8 mouse cellular contexts compared by ENCODE assay signal in the genomic region with DNA sequence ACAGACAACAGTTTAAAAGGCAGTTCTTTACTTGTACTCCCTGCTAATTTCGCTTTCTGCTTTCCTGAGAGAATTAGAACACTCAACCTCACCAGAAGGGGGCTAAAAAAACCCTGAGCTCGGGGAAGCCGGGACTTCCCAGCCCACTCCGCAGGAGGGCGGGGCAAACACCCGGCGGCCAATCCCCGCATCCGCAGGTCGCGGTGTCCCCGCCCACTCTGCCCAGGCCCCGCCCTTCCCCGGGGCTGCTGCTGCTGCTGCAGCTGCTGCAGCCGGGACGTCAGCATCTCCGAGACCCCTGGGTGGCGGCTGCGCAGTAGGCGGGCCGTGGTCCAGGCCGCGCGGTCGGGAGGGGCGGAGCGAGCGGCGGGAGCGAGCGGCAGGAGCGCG. TPM values are rescaled to one million over a fixed set of nuclear protein-coding genes. Genes with fewer than 3 reads are reported as not detected.
DNase-seq lines count a peak whose midpoint lies in the region; ATAC-seq and TF ChIP-seq lines count a peak whose summit lies in the region.

No protein-coding gene starts in this region.

- peak overlapping the region; percentile 24 for H3K4me2 ChIP-seq in forebrain, embryonic 11.5 days (ENCODE audit: low read depth, low read length, severe bottlenecking)
- H3K4me2 ChIP-seq in heart, postnatal 0 days (ENCODE audit: low read depth, low read length) = peak overlapping the region; percentile 75
- H3K4me2 ChIP-seq in liver, embryonic 16.5 days (ENCODE audit: low read depth, low read length) = peak overlapping the region; percentile 69
- H3K4me2 ChIP-seq in neural tube, embryonic 13.5 days = peak overlapping the region; percentile 66

- H3K4me3 ChIP-seq in forebrain, embryonic 11.5 days (ENCODE audit: low read depth, low read length) = peak overlapping the region; percentile 81
- peak overlapping the region; percentile 98 for H3K4me3 ChIP-seq in heart, postnatal 0 days (ENCODE audit: low read depth, low read length)
- peak overlapping the region; percentile 95 for H3K4me3 ChIP-seq in liver, embryonic 16.5 days (ENCODE audit: low read depth, low read length)
- peak overlapping the region; percentile 80 for H3K4me3 ChIP-seq in neural tube, embryonic 13.5 days
- peak overlapping the region; percentile 97 for H3K4me3 ChIP-seq in testis, adult 2 months (ENCODE audit: control insufficient read depth, low read depth, low read length)

- TF ChIP-seq POLR2A in testis, adult 2 months (IDR thresholded peaks at IDR 0.05; ENCODE audit: control insufficient read depth, low read depth, low read length) = peak; percentile 26; the same call in 1 of the 2 replicates

- no peaks in the 10 kb centered on the region for H3K27me3 ChIP-seq in forebrain, embryonic 11.5 days (ENCODE audit: control insufficient read depth, insufficient read depth, low read length)
- no peaks in the 10 kb centered on the region for H3K27me3 ChIP-seq in heart, postnatal 0 days (ENCODE audit: control insufficient read depth, insufficient read depth, low read length)
- H3K27me3 ChIP-seq in liver, embryonic 16.5 days (ENCODE audit: control insufficient read depth, insufficient read depth, low read depth, low read length) = no peaks in the 10 kb centered on the region
- no peaks in the 10 kb centered on the region for H3K27me3 ChIP-seq in neural tube, embryonic 13.5 days
- H3K27me3 ChIP-seq in testis, adult 2 months (ENCODE audit: control insufficient read depth, insufficient read depth, low read length) = no peaks in the 10 kb centered on the region

- TF ChIP-seq EP300 in heart, postnatal 0 days (IDR thresholded peaks at IDR 0.05; ENCODE audit: low read depth) = no peak

- peak; percentile 99 for DNase-seq in CD8-positive naive resting alpha-beta T cell, adult 2 months (ENCODE audit: low read depth in 2 of 2, low spot score in 2 of 2)
- DNase-seq in c-Kit-positive CD71-negative TER-119-negative erythroid progenitor cells, embryonic 14.5 days (ENCODE audit: low read depth) = peak; percentile 89
- DNase-seq in forebrain, embryonic 11.5 days (ENCODE audit: low spot score) = peak; percentile 99
- DNase-seq in heart, postnatal 0 days (ENCODE audit: low spot score) = peak; percentile 94
- peak; percentile 99 to 100 for DNase-seq in kidney, postnatal 4 days

- TF ChIP-seq CTCF in heart, postnatal 0 days (IDR thresholded peaks at IDR 0.05; ENCODE audit: low read depth) = peak; percentile 52
- TF ChIP-seq CTCF in testis, adult 2 months (IDR thresholded peaks at IDR 0.05; ENCODE audit: control insufficient read depth, insufficient read depth, insufficient replicate concordance, low read depth, low read length) = no peak

- H3K9ac ChIP-seq in forebrain, embryonic 11.5 days (ENCODE audit: low read length) = peak overlapping the region; percentile 84
- peak overlapping the region; percentile 98 for H3K9ac ChIP-seq in heart, postnatal 0 days (replicated peaks; ENCODE audit: low read depth, low read length)
- H3K9ac ChIP-seq in liver, embryonic 16.5 days (ENCODE audit: low read depth, low read length) = peak overlapping the region; percentile 99
- peak overlapping the region; percentile 91 for H3K9ac ChIP-seq in neural tube, embryonic 13.5 days

- peaks cover 4% of the 10 kb centered on the region; the same call in 1 of the 2 replicates for H3K4me1 ChIP-seq in forebrain, embryonic 11.5 days (replicated peaks; ENCODE audit: control insufficient read depth, insufficient read depth, low read length)
- peaks cover 29% of the 10 kb centered on the region for H3K4me1 ChIP-seq in heart, postnatal 0 days (ENCODE audit: control insufficient read depth, insufficient read depth)
- peaks cover 26% of the 10 kb centered on the region for H3K4me1 ChIP-seq in liver, embryonic 16.5 days (ENCODE audit: control insufficient read depth, low read depth, low read length)
- peaks cover 29% of the 10 kb centered on the region for H3K4me1 ChIP-seq in neural tube, embryonic 13.5 days (replicated peaks)
- H3K4me1 ChIP-seq in testis, adult 2 months (ENCODE audit: control insufficient read depth, insufficient read depth, low read length) = peaks cover 10% of the 10 kb centered on the region; the same call in 1 of the 2 replicates

- H3K27ac ChIP-seq in forebrain, embryonic 11.5 days (ENCODE audit: low read depth, low read length) = no peak overlapping the region
- H3K27ac ChIP-seq in heart, postnatal 0 days (ENCODE audit: low read depth) = peak overlapping the region; percentile 98
- H3K27ac ChIP-seq in liver, embryonic 16.5 days (ENCODE audit: low read length) = peak overlapping the region; percentile 96
- peak overlapping the region; percentile 95 for H3K27ac ChIP-seq in neural tube, embryonic 13.5 days (replicated peaks)
- no peak overlapping the region; the same call in 1 of the 2 replicates for H3K27ac ChIP-seq in testis, adult 2 months (ENCODE audit: control insufficient read depth, insufficient read depth, low read depth, low read length)

- under 1% methylated on average over 33 of the region's 33 CpGs for WGBS in forebrain, embryonic 11.5 days
- under 1% methylated on average over 24 of the region's 33 CpGs for WGBS in heart, postnatal 0 days
- WGBS in liver, embryonic 16.5 days (ENCODE audit: insufficient replicate concordance) = under 1% methylated on average over 33 of the region's 33 CpGs
- WGBS in neural tube, embryonic 13.5 days = under 1% methylated on average over 23 of the region's 33 CpGs

- no peaks in the 10 kb centered on the region for H3K9me3 ChIP-seq in forebrain, embryonic 11.5 days (ENCODE audit: control insufficient read depth, low read length)
- no peaks in the 10 kb centered on the region for H3K9me3 ChIP-seq in heart, postnatal 0 days (replicated peaks; ENCODE audit: control insufficient read depth, low read length)
- H3K9me3 ChIP-seq in liver, embryonic 16.5 days (replicated peaks; ENCODE audit: control insufficient read depth, low read length) = no peaks in the 10 kb centered on the region
- H3K9me3 ChIP-seq in neural tube, embryonic 13.5 days = no peaks in the 10 kb centered on the region

- peak; percentile 99 for ATAC-seq in forebrain, embryonic 11.5 days (replicated peaks; ENCODE audit: low FRiP score)
- ATAC-seq in heart, postnatal 0 days (ENCODE audit: insufficient read depth, low read depth) = peak; percentile 99
- peak; percentile 94 for ATAC-seq in liver, embryonic 16.5 days (ENCODE audit: low read depth)
- ATAC-seq in neural tube, embryonic 13.5 days (ENCODE audit: low read depth) = peak; percentile 100

- H3K36me3 ChIP-seq in forebrain, embryonic 11.5 days (ENCODE audit: control insufficient read depth, insufficient read depth, low read length) = no peaks in the 10 kb centered on the region
- no peaks in the 10 kb centered on the region for H3K36me3 ChIP-seq in heart, postnatal 0 days (replicated peaks; ENCODE audit: control insufficient read depth, insufficient read depth, low read length)
- no peaks in the 10 kb centered on the region for H3K36me3 ChIP-seq in liver, embryonic 16.5 days (ENCODE audit: control insufficient read depth, insufficient read depth)
- no peaks in the 10 kb centered on the region for H3K36me3 ChIP-seq in neural tube, embryonic 13.5 days
- no peaks in the 10 kb centered on the region for H3K36me3 ChIP-seq in testis, adult 2 months (ENCODE audit: control insufficient read depth, insufficient read depth, low read length)

RNA-seq across cellular contexts. Expression of a gene that starts 0.2 kb away (rescaled TPM):
- polyA plus RNA-seq in forebrain, embryonic 11.5 days (2014; fragmentation: Nextera tagmentation; extraction: Ambion mirVana) = 2.7 and 2.8 TPM in 2 replicates
- 17.0 and 22.3 TPM in 2 replicates for total RNA-seq in heart, postnatal 0 days (2014; rRNA removed; ENCODE audit: low replicate concordance)
- polyA plus RNA-seq in heart, postnatal 0 days (2015; fragmentation: Nextera tagmentation; extraction: Ambion mirVana) = 2.3 and 2.4 TPM in 2 replicates
- polyA plus RNA-seq in liver, embryonic 16.5 days (2015; fragmentation: Nextera tagmentation; extraction: Ambion mirVana) = 3.4 and 3.7 TPM in 2 replicates
- polyA plus RNA-seq in neural tube, embryonic 13.5 days (2015; fragmentation: Nextera tagmentation; extraction: Ambion mirVana) = 1.8 TPM in 2 replicates
- 1.9 and 2.1 TPM in 2 replicates for polyA plus RNA-seq in testis, adult 2 months (2012; rRNA removed)

Comparison
In these comparisons a context has a peak if more than half of its experiments do, and no peak if none do; other contexts are left out.
1. H3K27ac ChIP-seq: peak in heart, postnatal 0 days (single experiment), liver, embryonic 16.5 days (single experiment) and neural tube, embryonic 13.5 days (single experiment); none in forebrain, embryonic 11.5 days (single experiment) and testis, adult 2 months (single experiment).
2. H3K4me2 ChIP-seq: peak in every context shown above with its lines; median percentile 75 in heart, postnatal 0 days; 69 in liver, embryonic 16.5 days; 66 in neural tube, embryonic 13.5 days; 24 in forebrain, embryonic 11.5 days.
3. Peak in every context shown above with its lines, with median percentiles within 50 percentile points of each other: DNase-seq, ATAC-seq, H3K4me3 ChIP-seq and H3K9ac ChIP-seq.